Mouse (Mus musculus): ENCODE results near the gene Pard3.

DNA sequence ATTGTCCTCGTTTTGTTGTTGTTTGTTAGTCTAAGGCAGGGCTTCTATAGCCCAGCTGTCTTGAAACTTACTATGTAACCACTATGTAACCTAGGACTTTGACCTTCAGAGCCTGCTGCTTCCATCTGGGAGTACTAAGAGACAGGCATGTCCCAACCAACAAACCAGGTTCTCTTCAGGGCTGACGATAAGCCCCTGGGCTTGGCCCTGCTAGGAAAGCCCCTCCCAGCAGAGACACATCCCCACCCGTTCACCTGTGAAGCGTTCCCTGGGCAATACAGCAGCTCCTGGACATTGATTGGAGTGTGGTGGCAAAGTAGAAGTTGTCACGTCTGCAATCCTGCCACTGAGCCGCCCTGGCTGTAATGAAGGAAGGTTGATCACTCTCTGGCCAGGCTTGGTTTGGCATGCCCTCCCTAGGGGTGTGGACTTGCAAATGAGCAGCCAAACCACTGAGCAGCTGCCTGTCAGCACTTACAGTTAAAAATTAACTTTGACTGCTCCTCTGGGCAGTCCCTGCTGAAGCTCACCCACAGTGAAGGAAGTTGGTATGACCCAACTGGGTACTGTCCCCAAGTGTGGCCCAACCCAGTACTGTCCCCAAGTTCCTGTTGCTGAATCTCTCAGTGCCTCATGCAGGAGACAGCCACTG is 377.3 kb downstream of the Pard3 start:
- TF ChIP-seq ZMIZ1 (IDR thresholded peaks at IDR 0.05; ENCODE audit: low read depth, low read length) (peak; percentile 72), EP300 (IDR thresholded peaks at IDR 0.05; ENCODE audit: low read length) (0 out of 2 replicates have a peak, but pooled peaks have one; percentile 20), GABPA (IDR thresholded peaks at IDR 0.05; ENCODE audit: insufficient replicate concordance, low read depth, low read length) (no peak), KAT2A (IDR thresholded peaks at IDR 0.05; ENCODE audit: insufficient replicate concordance, low read length) (no peak), POLR2A (IDR thresholded peaks at IDR 0.05; ENCODE audit: low read depth, low read length) (peak; percentile 79), TBP (conservative IDR thresholded peaks at IDR 0.05; ENCODE audit: low read depth, low read length) (peak; percentile 79), RCOR1 (conservative IDR thresholded peaks at IDR 0.05; ENCODE audit: low read depth, low read length) (no peak), BHLHE40 (IDR thresholded peaks at IDR 0.05; ENCODE audit: low read depth, low read length) (peak; percentile 45; the same call in 1 of the 2 replicates), IRF4 (IDR thresholded peaks at IDR 0.05; ENCODE audit: low read depth, low read length) (no peak), CTCF (conservative IDR thresholded peaks at IDR 0.05 in 1 of 2, IDR thresholded peaks at IDR 0.05 in 1 of 2; ENCODE audit: low read depth in 2 of 2, low read length in 2 of 2) (no peak), ELF1 (IDR thresholded peaks at IDR 0.05; ENCODE audit: low read depth, low read length) (peak; percentile 55)
